Mouse (Mus musculus) ovary, adult 10 weeks (tissue): ENCODE measurements around the gene Gm26938. TPM values are rescaled to one million over a fixed set of nuclear protein-coding genes. Genes with fewer than 3 reads are reported as not detected.

Experiments used
- polyA plus RNA-seq: library from polyadenylated mRNA; stranded (reverse); fragments of 350-450 nt; fragmentation: Illumina TruSeq; extraction: RNeasy Lipid Tissue Mini Kit (QIAGEN cat#74804); gene quantifications from one replicate; pipeline ENCODE4 v1.2.3, GENCODE M21; 2014

The Gm26938 gene
- not detected for polyA plus RNA-seq

DNA sequence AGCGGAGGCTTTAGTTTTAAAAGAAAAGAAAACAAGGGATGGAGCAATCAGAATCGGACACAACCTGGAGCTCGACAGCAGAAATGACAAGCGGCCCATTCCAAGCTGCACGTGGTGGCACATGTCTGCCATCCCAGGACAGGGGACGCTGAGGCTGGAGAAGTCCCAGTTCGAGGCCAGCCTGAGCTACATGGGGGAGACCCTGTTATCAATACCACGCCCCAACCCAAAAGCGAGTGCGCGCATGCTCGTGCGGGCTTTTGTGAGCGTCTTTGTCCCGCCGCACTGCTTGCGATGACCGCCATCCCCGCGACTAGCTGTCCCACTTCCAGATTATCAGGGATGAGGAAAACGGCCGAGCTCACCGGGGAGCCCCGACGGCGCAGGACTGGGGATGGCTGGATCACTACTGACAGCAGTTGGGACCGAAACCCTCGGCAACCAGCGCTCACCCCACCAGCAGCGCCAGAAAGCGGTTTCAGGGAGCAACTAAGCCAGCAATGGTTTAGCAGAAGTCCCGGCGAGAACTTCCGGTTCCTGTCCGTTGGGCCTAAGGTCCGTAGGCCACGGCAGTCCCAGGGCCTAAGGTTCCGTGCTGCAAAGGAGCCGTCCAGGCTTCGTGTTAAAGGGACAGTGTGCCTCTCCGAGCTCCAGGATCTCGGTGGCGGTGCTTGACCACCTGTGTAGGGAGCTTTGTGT is at the start of gene Gm26938, which contains the start of gene Psmg3:
TSS of gene Gm26938 (minus strand) at position 51 of the 699 bp plus-strand sequence.
TSS of gene Psmg3 (minus strand) at position 529 of the 699 bp plus-strand sequence.

DNA sequence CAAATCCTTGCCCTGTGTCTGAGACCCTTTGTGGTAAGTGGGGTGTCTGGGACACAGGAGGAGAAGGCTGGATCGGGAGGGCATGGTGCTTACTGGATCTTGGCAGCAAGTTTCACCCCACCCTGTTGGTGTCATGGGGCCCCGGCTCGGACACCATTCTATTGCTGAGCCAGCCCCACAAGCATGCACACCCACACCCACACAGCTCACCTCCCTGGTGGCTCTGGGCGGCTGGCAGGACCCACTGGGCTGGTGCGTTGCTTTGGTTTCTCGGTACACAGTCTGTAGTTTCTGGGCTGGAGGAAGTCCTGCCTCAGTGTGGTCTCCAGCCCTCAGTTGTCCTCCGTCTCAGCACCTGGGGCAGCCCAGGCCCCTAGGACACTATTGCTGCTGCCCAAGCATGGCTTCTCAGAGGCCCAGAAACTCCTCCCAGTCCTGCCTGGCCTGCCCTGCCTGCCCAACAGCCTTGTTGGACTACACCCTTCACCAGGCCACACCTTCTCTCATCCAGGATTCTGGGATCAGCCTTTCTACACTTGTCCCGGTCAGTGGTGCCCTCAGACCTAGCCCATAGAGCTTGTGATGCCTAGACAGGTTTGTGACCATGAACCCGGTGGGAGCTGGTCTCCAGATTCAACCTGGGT is 6.5 kb downstream of the Gm26938 start, which contains the start of gene Tmem184a:
TSS of gene Tmem184a (minus strand) at position 380 of the 644 bp plus-strand sequence.

DNA sequence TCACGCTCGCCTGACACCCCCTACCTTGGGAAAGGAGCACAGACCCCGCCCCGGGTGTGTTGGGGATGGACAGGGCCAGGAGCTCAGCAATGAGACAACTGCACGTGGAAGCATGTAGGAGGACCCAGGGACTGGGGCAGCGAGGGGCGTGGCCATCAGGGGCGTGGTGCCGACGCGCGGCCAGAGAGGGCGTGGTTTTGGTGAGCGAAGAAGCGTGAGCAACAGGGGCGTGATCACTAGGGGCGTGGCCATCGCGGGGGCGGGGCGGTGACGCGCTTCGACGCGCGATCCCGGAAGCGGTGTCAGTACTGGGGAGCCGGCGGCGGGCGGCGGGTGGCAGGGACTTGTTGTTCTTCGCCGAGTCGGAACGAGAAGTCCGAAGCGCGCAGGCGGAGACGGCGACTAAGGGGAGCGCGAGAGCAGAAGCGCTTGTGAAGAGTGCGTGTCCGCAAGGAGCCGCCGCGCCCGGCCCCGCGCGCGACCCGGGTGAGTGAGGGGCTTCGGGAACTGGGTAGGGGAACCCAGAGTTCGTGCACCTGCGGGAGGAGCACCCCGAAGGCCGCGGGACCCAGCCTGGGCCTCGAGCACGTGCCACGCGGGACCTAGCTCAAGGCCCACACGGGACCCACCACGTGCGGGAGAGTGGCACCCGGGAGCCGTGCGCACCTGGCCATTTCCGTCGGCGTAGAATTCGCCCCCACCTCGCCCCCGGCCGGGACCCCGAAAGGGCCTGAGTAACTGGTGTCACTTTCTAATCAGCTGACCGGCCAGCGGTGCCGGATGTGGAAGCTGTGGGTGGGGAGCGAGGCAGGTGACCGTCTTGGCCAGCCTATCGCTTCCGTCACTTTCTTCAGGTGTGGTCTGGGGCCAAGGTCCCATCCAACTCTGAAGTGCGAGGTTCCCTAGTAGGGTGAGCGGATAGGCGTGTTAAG is 34.7 kb downstream of the Gm26938 start, which contains the start of gene Mafk:
TSS of gene Mafk (plus strand) at position 287 of the 932 bp plus-strand sequence.

DNA sequence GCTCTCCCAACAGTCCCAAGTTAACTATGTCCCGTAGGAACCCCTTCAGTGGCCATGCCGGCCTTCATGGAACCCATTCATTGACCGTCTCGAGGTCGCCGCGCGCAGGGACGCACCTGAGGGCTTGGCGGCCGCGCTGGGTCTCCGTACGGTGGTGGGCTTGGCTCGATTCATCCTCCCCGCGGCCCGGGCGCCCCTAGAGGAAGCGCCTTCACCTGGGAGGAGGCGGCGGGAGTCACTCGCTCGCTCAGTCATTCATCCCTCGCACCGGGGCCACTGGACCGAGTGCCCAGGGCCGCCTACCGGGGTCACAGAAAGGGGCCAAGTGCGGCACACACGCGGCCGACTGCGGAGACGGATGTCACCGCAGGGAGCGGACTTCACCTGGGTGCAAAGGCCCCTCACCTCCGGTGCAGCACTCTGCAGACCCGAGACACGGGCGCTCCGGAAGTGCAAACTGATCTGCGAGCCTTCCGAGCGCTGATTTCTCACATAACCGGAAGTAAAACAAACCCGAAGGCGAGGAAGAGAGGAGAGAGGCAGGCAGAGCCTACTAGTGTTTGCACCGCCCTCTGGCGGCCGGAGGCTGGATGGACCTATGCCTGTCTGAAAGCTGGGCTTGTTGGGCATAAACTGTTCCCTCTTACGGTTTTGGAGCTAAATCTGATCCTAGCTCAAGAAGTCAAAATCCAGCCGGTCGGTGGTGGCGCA is 50.8 kb downstream of the Gm26938 start, which contains the start of gene Ints1:
TSS of gene Ints1 (minus strand) at position 459 of the 711 bp plus-strand sequence.

Other genes with a start within 250 kb of the Gm26938 start
- 0.29 TPM for gene Micall2, start 90.1 kb downstream of the Gm26938 start, polyA plus RNA-seq
- gene Ints1, start 50.7 kb downstream of the Gm26938 start, polyA plus RNA-seq = 0.54 TPM
- gene Mafk, start 34.9 kb downstream of the Gm26938 start, polyA plus RNA-seq = 7.2 TPM
- 0.51 TPM for gene Tmem184a, start 6.5 kb downstream of the Gm26938 start, polyA plus RNA-seq
- gene Psmg3, start 478 bp upstream of the Gm26938 start, polyA plus RNA-seq = not detected
- gene Elfn1, start 81.5 kb upstream of the Gm26938 start, polyA plus RNA-seq = 0.17 TPM